ENCODE assay signal across 9 mouse cellular contexts in genomic region chr4:154928395-154929087, GRCm38 (mm10). TPM values are rescaled to one million over a fixed set of nuclear protein-coding genes. Genes with fewer than 3 reads are reported as not detected.
DNase-seq lines count a peak whose midpoint lies in the region; ATAC-seq and TF ChIP-seq lines count a peak whose summit lies in the region.
"Had no signal": no experiment of that assay in that cellular context is flagged by ENCODE, and none has a peak within 500 bp of the region (broad histone marks: within the 10 kb centered on the region; RNA-seq: fewer than 3 reads in every experiment).

TSS of gene Tnfrsf14 (minus strand) at chr4:154928563.

- H3K79me2 ChIP-seq in MEL (ENCODE audit: control insufficient read depth, insufficient read depth, low read length, poor library complexity) = no peaks in the 10 kb centered on the region; the same call in none of the 2 replicates

- TF ChIP-seq RAD21 in MEL (IDR thresholded peaks at IDR 0.05; ENCODE audit: low read depth, low read length) = no peak

- H3K9ac ChIP-seq in hindbrain, embryonic 11.5 days (ENCODE audit: low read depth, low read length) = peak within 1 kb of the TSS; percentile 12; the same call in 1 of the 2 replicates
- no peak within 1 kb of the TSS for H3K9ac ChIP-seq in hindbrain, embryonic 13.5 days
- H3K9ac ChIP-seq in MEL (ENCODE audit: control insufficient read depth, low read depth, low read length, poor library complexity, severe bottlenecking) = peak within 1 kb of the TSS; percentile 68
- peak within 1 kb of the TSS; percentile 82 for H3K9ac ChIP-seq in liver, postnatal 0 days (replicated peaks)
- H3K9ac ChIP-seq: midbrain, embryonic 12.5 days had no signal

- H3K4me2 ChIP-seq in hindbrain, embryonic 11.5 days (replicated peaks; ENCODE audit: low read depth, low read length) = no peak within 1 kb of the TSS
- no peak within 1 kb of the TSS for H3K4me2 ChIP-seq in hindbrain, embryonic 13.5 days
- H3K4me2 ChIP-seq in liver, postnatal 0 days (ENCODE audit: low read depth, low read length) = peak within 1 kb of the TSS; percentile 77
- H3K4me2 ChIP-seq: midbrain, embryonic 12.5 days had no signal

- TF ChIP-seq POLR2A in MEL (IDR thresholded peaks at IDR 0.05; ENCODE audit: control insufficient read depth in 1 of 2, insufficient read depth in 1 of 2, low read depth in 1 of 2, low read length in 2 of 2, poor library complexity in 1 of 2) = peak in 1 of 2 experiments; percentile 78; a peak in 2 of 4 replicates

- no peaks in the 10 kb centered on the region for H3K9me3 ChIP-seq in hindbrain, embryonic 11.5 days (ENCODE audit: control insufficient read depth, low read length)
- H3K9me3 ChIP-seq in hindbrain, embryonic 13.5 days = no peaks in the 10 kb centered on the region
- H3K9me3 ChIP-seq in MEL (replicated peaks; ENCODE audit: insufficient read depth, low read length) = no peaks in the 10 kb centered on the region
- H3K9me3 ChIP-seq in liver, postnatal 0 days (ENCODE audit: low read length) = no peaks in the 10 kb centered on the region
- H3K9me3 ChIP-seq: midbrain, embryonic 12.5 days had no signal

- H3K27me3 ChIP-seq in hindbrain, embryonic 11.5 days (ENCODE audit: control insufficient read depth, insufficient read depth, low read length) = no peaks in the 10 kb centered on the region
- H3K27me3 ChIP-seq in hindbrain, embryonic 13.5 days = peaks cover 3% of the 10 kb centered on the region; the same call in 1 of the 2 replicates
- no peaks in the 10 kb centered on the region; a peak in 1 of 4 replicates for H3K27me3 ChIP-seq in MEL (ENCODE audit: control insufficient read depth in 1 of 2, insufficient read depth in 2 of 2, low read length in 2 of 2)
- H3K27me3 ChIP-seq in liver, postnatal 0 days (ENCODE audit: insufficient read depth, low read length) = no peaks in the 10 kb centered on the region
- H3K27me3 ChIP-seq: midbrain, embryonic 12.5 days had no signal

- H3K4me1 ChIP-seq in hindbrain, embryonic 11.5 days (replicated peaks; ENCODE audit: control insufficient read depth, insufficient read depth, low read length) = no peaks in the 10 kb centered on the region
- H3K4me1 ChIP-seq in hindbrain, embryonic 13.5 days (replicated peaks) = peaks cover 12% of the 10 kb centered on the region
- peaks cover 3 to 24% of the 10 kb centered on the region in 2 experiments; a peak in 3 of 4 replicates for H3K4me1 ChIP-seq in MEL (ENCODE audit: control insufficient read depth in 1 of 2, insufficient read depth in 2 of 2, low read length in 2 of 2)
- peaks cover 51% of the 10 kb centered on the region for H3K4me1 ChIP-seq in liver, postnatal 0 days (ENCODE audit: insufficient read depth)

- no peak for ATAC-seq in hindbrain, embryonic 11.5 days (ENCODE audit: low FRiP score)
- no peak for ATAC-seq in hindbrain, embryonic 13.5 days (ENCODE audit: low FRiP score)
- ATAC-seq in erythroblast, adult 5-6 weeks (replicated peaks; ENCODE audit: low FRiP score, poor library complexity, severe bottlenecking) = peak; percentile 74
- ATAC-seq in liver, postnatal 0 days = peak; percentile 90

- TF ChIP-seq CTCF in MEL (IDR thresholded peaks at IDR 0.05 in 2 of 3, conservative IDR thresholded peaks at IDR 0.05 in 1 of 3; ENCODE audit: control insufficient read depth in 1 of 3, insufficient read depth in 1 of 3, low read depth in 2 of 3, low read length in 3 of 3, poor library complexity in 1 of 3, severe bottlenecking in 1 of 3) = no peak
- TF ChIP-seq CTCF in liver, postnatal 0 days (IDR thresholded peaks at IDR 0.05; ENCODE audit: low read depth) = 0 out of 2 replicates have a peak, but pooled peaks have one; percentile 1

- TF ChIP-seq EP300 in MEL (IDR thresholded peaks at IDR 0.05; ENCODE audit: low read depth in 1 of 2, low read length in 2 of 2) = peak; percentile 78 to 89
- peak; percentile 96 for TF ChIP-seq EP300 in liver, postnatal 0 days (IDR thresholded peaks at IDR 0.05; ENCODE audit: low read depth)

- no peak within 1 kb of the TSS for H3K4me3 ChIP-seq in hindbrain, embryonic 11.5 days (ENCODE audit: low read depth, low read length)
- H3K4me3 ChIP-seq in hindbrain, embryonic 13.5 days = no peak within 1 kb of the TSS
- H3K4me3 ChIP-seq in MEL (ENCODE audit: control insufficient read depth in 1 of 2, insufficient read depth in 1 of 2, low read depth in 2 of 2, low read length in 2 of 2) = peak within 1 kb of the TSS; percentile 58 to 76
- H3K4me3 ChIP-seq in liver, postnatal 0 days (ENCODE audit: low read depth, low read length) = peak within 1 kb of the TSS; percentile 67
- H3K4me3 ChIP-seq: midbrain, embryonic 12.5 days had no signal

- WGBS in hindbrain, embryonic 11.5 days = 46% methylated on average over 12 of the region's 12 CpGs
- WGBS in hindbrain, embryonic 13.5 days = 42% methylated on average over 12 of the region's 12 CpGs
- WGBS in liver, postnatal 0 days (ENCODE audit: insufficient replicate concordance) = 26% methylated on average over 12 of the region's 12 CpGs

- no peak for DNase-seq in hindbrain, embryonic 11.5 days (ENCODE audit: low spot score)
- DNase-seq in MEL (ENCODE audit: low read depth, low spot score) (peak; percentile 85), MN1 (ENCODE audit: low spot score) (no peak)
- DNase-seq in liver, postnatal 0 days = peak; percentile 55
- DNase-seq in right cerebral cortex, postnatal 4 days = no peak
- no peak for DNase-seq in urinary bladder, postnatal 10 days (ENCODE audit: low spot score)

- H3K36me3 ChIP-seq in hindbrain, embryonic 11.5 days (ENCODE audit: control insufficient read depth, insufficient read depth, low read length) = no peaks in the 10 kb centered on the region
- no peaks in the 10 kb centered on the region for H3K36me3 ChIP-seq in hindbrain, embryonic 13.5 days
- peaks cover 0 to 4% of the 10 kb centered on the region in 2 experiments; a peak in 1 of 4 replicates for H3K36me3 ChIP-seq in MEL (ENCODE audit: control insufficient read depth in 1 of 2, insufficient read depth in 2 of 2, low read length in 2 of 2)
- peaks cover 34% of the 10 kb centered on the region for H3K36me3 ChIP-seq in liver, postnatal 0 days (replicated peaks; ENCODE audit: insufficient read depth, low read length)
- H3K36me3 ChIP-seq: midbrain, embryonic 12.5 days had no signal

- H3K27ac ChIP-seq in hindbrain, embryonic 11.5 days (ENCODE audit: low read depth, low read length) = peak within 1 kb of the TSS; percentile 11; the same call in 1 of the 2 replicates
- H3K27ac ChIP-seq in hindbrain, embryonic 13.5 days = no peak within 1 kb of the TSS
- peak within 1 kb of the TSS; percentile 89 for H3K27ac ChIP-seq in MEL (ENCODE audit: control insufficient read depth, low read depth, low read length)
- H3K27ac ChIP-seq in liver, postnatal 0 days (ENCODE audit: low read depth) = peak within 1 kb of the TSS; percentile 92
- H3K27ac ChIP-seq: midbrain, embryonic 12.5 days had no signal

TF ChIP-seq in MEL, 35 proteins besides CTCF, POLR2A, EP300 and RAD21 (continues in another document):
- TF ChIP-seq MAFK (IDR thresholded peaks at IDR 0.05; ENCODE audit: borderline replicate concordance, low read depth, low read length) (no peak), KAT2A (conservative IDR thresholded peaks at IDR 0.05; ENCODE audit: low read depth, low read length) (no peak), ZC3H11A (IDR thresholded peaks at IDR 0.05; ENCODE audit: low read depth, low read length) (no peak), POLR2AphosphoS2 (IDR thresholded peaks at IDR 0.05; ENCODE audit: low read length) (no peak), USF1 (IDR thresholded peaks at IDR 0.05; ENCODE audit: low read depth, low read length) (no peak), UBTF (IDR thresholded peaks at IDR 0.05; ENCODE audit: borderline replicate concordance, insufficient read depth, low read depth, low read length) (0 out of 2 replicates have a peak, but pooled peaks have one; percentile 63), MAX (IDR thresholded peaks at IDR 0.05; ENCODE audit: low read length) (no peak), USF2 (IDR thresholded peaks at IDR 0.05; ENCODE audit: borderline replicate concordance in 1 of 2, insufficient read depth in 1 of 2, low read depth in 1 of 2, low read length in 2 of 2) (no peak), CHD1 (IDR thresholded peaks at IDR 0.05; ENCODE audit: low read depth, low read length) (0 out of 2 replicates have a peak, but pooled peaks have one; percentile 22), POLR2AphosphoS5 (IDR thresholded peaks at IDR 0.05; ENCODE audit: borderline replicate concordance, low read depth, low read length) (no peak), GATA1 (IDR thresholded peaks at IDR 0.05; ENCODE audit: low read depth, low read length) (peak; percentile 90), MXI1 (IDR thresholded peaks at IDR 0.05; ENCODE audit: low read depth, low read length) (peak; percentile 79; the same call in 1 of the 2 replicates), ETS1 (IDR thresholded peaks at IDR 0.05; ENCODE audit: low read depth, low read length) (peak; percentile 61), HCFC1 (IDR thresholded peaks at IDR 0.05; ENCODE audit: low read depth, low read length) (no peak), TAL1 (IDR thresholded peaks at IDR 0.05; ENCODE audit: low read length) (peak; percentile 89), SIN3A (IDR thresholded peaks at IDR 0.05; ENCODE audit: low read length) (peak; percentile 55; the same call in 1 of the 2 replicates), MYC (IDR thresholded peaks at IDR 0.05; ENCODE audit: low read depth, low read length) (no peak), GABPA (IDR thresholded peaks at IDR 0.05; ENCODE audit: low read depth, low read length) (no peak), TCF12 (IDR thresholded peaks at IDR 0.05; ENCODE audit: low read depth, low read length) (peak; percentile 91), MAZ (IDR thresholded peaks at IDR 0.05; ENCODE audit: low read depth, low read length) (0 out of 2 replicates have a peak, but pooled peaks have one; percentile 22), ZMIZ1 (IDR thresholded peaks at IDR 0.05; ENCODE audit: low read depth, low read length) (peak; percentile 55), NELFE (IDR thresholded peaks at IDR 0.05; ENCODE audit: low read depth, low read length) (peak; percentile 50), TBP (IDR thresholded peaks at IDR 0.05; ENCODE audit: low read depth, low read length) (peak; percentile 84)

RNA-seq across cellular contexts. Expression of gene Tnfrsf14, which starts in this region (rescaled TPM):
- polyA plus RNA-seq in hindbrain, embryonic 11.5 days (2014; fragmentation: Nextera tagmentation; extraction: Ambion mirVana) = 1.0 and 1.1 TPM in 2 replicates
- 0.22 and 0.25 TPM in 2 replicates for polyA plus RNA-seq in hindbrain, embryonic 13.5 days (2015; fragmentation: Nextera tagmentation; extraction: Ambion mirVana)
- total RNA-seq in MEL (2012; rRNA removed) = 8.6 and 13.4 TPM in 2 replicates
- polyA plus RNA-seq in MEL (2012; ENCODE audit: insufficient read depth in 1 of 2, insufficient read length in 2 of 2, low read depth in 1 of 2, low replicate concordance in 2 of 2, missing spikeins in 1 of 2) = 1 to 10 TPM in 1 of 2 experiments, not detected in 1; 8.2 TPM
- 634 and 677 TPM in 2 replicates for total RNA-seq in erythroblast, adult 5-6 weeks (2015; ENCODE audit: low replicate concordance)
- 775 and 846 TPM in 2 replicates for total RNA-seq in erythroblast, adult 5-6 weeks (2017; ENCODE audit: low replicate concordance)
- 17.2 and 20.0 TPM in 2 replicates for polyA plus RNA-seq in liver, postnatal 0 days (2015; fragmentation: Nextera tagmentation; extraction: Ambion mirVana)

Comparison
In these comparisons a context has a peak if more than half of its experiments do, and no peak if none do; other contexts are left out.
1. RNA of gene Tnfrsf14 (total RNA-seq): 634 to 846 TPM in erythroblast, adult 5-6 weeks; 8.6 to 13.4 TPM in MEL; every median in the first group is over 10 times any median in the second.
2. ATAC-seq: peak in erythroblast, adult 5-6 weeks (single experiment) and liver, postnatal 0 days (single experiment); none in hindbrain, embryonic 11.5 days (single experiment) and hindbrain, embryonic 13.5 days (single experiment).
3. DNase-seq: peak in MEL (single experiment) and liver, postnatal 0 days (single experiment); none in hindbrain, embryonic 11.5 days (single experiment), right cerebral cortex, postnatal 4 days (single experiment), MN1 (single experiment) and urinary bladder, postnatal 10 days (single experiment).
4. H3K4me3 ChIP-seq: peak in MEL (2 of 2) and liver, postnatal 0 days (single experiment); none in hindbrain, embryonic 11.5 days (single experiment) and hindbrain, embryonic 13.5 days (single experiment).